Mouse (Mus musculus) liver, adult 2 months (tissue): ENCODE measurements around the gene Thsd7b. TPM values are rescaled to one million over a fixed set of nuclear protein-coding genes. Genes with fewer than 3 reads are reported as not detected.

Experiments
- DNase-seq: peaks from one replicate; pipeline ENCODE4 v3.0.0-alpha.2; 2011; ENCODE audit warnings: low read depth, low spot score; ENCODE audit errors: extremely low read depth
- H3K27ac ChIP-seq: fragments of 200-500 bp; replicated peaks from 2 replicates; pipeline ENCODE4 v1.5.1; 2012; ENCODE audit warnings: low read depth, mild to moderate bottlenecking, control low read depth, inconsistent platforms, low read length; ENCODE audit not compliant: insufficient read depth
- H3K27me3 ChIP-seq: fragments of 200-500 bp; 2 replicates; pipeline ENCODE4 v1.6.1; 2012; ENCODE audit warnings: mild to moderate bottlenecking, moderate library complexity, low read length, inconsistent platforms; ENCODE audit not compliant: control insufficient read depth, insufficient read depth
- H3K36me3 ChIP-seq: fragments of 200-500 bp; 2 replicates; pipeline ENCODE4 v1.6.1; 2012; ENCODE audit warnings: low read length, inconsistent platforms; ENCODE audit not compliant: control insufficient read depth, insufficient read depth
- H3K4me1 ChIP-seq: fragments of 200-500 bp; 2 replicates; pipeline ENCODE4 v1.6.1; 2011; ENCODE audit warnings: low read length; ENCODE audit not compliant: control insufficient read depth, insufficient read depth
- H3K4me3 ChIP-seq: fragments of 200-500 bp; 2 replicates; pipeline ENCODE4 v1.5.1; 2011; ENCODE audit warnings: low read depth, mild to moderate bottlenecking, control low read depth, low read length, moderate library complexity; ENCODE audit not compliant: insufficient read depth
- H3K79me2 ChIP-seq: fragments of 200-500 bp; 2 replicates; pipeline ENCODE4 v1.6.1; 2012; ENCODE audit warnings: inconsistent platforms, mild to moderate bottlenecking, low read length, moderate library complexity; ENCODE audit not compliant: control insufficient read depth, insufficient read depth
- H3K9ac ChIP-seq: fragments of 200-500 bp; 2 replicates; pipeline ENCODE4 v1.6.1; 2012; ENCODE audit warnings: low read depth, mild to moderate bottlenecking, control low read depth, inconsistent platforms, low read length
- CTCF ChIP-seq: fragments of 200-500 bp; IDR thresholded peaks from 2 replicates; pipeline ENCODE4 v1.5.1; 2011; ENCODE audit warnings: low read depth, low read length, control low read depth
- POLR2A ChIP-seq: fragments of 200-500 bp; IDR thresholded peaks from 2 replicates; pipeline ENCODE4 v1.6.1; 2011; ENCODE audit warnings: low read length, control low read depth; ENCODE audit not compliant: insufficient read depth; ENCODE audit errors: extremely low read depth
- WGBS: fragments of 180-500 bp; shearing (Covaris S2); methylation state at CpG from one replicate; pipeline ENCODE4 v1.1.7; 2018; 5-methylcytosine and 5-hydroxymethylcytosine counted together
- polyA plus RNA-seq: library from polyadenylated mRNA; depleted of rRNA; stranded (reverse); fragments of >200 nt; gene quantifications from 2 replicates; pipeline ENCODE4 v1.2.3, GENCODE M21; 2012
- total RNA-seq: library from RNA; depleted of rRNA; stranded (reverse); fragments of >200 nt; gene quantifications from 2 replicates; pipeline ENCODE4 v1.2.3, GENCODE M21; 2014

The Thsd7b gene
- total and polyA plus RNA-seq, 2 experiments = not detected

DNA sequence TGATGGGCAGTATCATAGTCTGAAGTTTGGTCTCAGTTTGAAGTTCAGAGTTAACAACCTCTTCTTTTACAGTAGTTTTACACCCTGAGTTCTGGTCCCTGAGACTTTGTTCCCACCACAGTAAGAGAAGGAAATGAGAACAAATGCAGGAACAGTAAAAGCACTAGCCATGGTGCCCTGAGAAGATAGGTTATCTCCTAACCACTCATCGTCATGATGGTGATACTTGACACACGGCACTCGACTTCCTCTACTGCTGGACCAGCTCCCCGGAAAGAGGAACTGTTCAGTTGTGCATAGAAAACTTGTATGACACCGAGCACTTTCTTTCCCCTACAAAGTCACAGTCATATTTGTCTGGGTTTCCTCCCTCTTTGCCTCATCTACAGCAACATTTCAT lies 504.0 kb downstream of the Thsd7b start:
- no peak for TF ChIP-seq POLR2A
- TF ChIP-seq CTCF = no peak
- WGBS = 71% methylated on average over 5 of the region's 5 CpGs
- H3K4me3 ChIP-seq = no peak overlapping the region
- no peaks in the 10 kb centered on the region for H3K36me3 ChIP-seq
- H3K27ac ChIP-seq = no peak overlapping the region
- no peaks in the 10 kb centered on the region for H3K79me2 ChIP-seq
- H3K9ac ChIP-seq = no peak overlapping the region
- DNase-seq = no peak
- H3K27me3 ChIP-seq = no peaks in the 10 kb centered on the region
- H3K4me1 ChIP-seq = no peaks in the 10 kb centered on the region

DNA sequence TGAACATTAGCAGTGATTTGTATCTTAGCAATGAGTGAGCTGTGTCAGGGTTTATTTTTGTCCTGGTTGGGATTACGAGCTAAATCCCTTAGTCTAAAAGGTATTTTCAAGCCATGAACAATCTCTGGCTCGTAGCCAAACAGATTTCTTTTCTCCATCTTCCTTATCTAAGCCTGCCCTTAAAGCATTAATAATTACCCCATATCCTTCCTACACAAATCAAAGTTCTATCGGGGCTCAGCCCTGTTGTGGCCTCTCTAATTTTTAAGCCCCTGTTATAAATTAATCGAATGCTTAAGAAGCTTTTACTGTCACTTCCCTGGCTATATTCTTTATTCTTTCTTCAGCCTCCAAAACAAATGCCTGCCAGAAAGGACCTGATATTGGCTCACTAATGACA lies 506.4 kb downstream of the Thsd7b start:
- DNase-seq = no peak
- no peak overlapping the region for H3K9ac ChIP-seq
- TF ChIP-seq CTCF (no peak), POLR2A (no peak)
- no peaks in the 10 kb centered on the region for H3K4me1 ChIP-seq
- H3K4me3 ChIP-seq = no peak overlapping the region
- no peaks in the 10 kb centered on the region for H3K27me3 ChIP-seq
- WGBS = 51% methylated on average over 4 of the region's 4 CpGs
- no peaks in the 10 kb centered on the region for H3K79me2 ChIP-seq
- no peak overlapping the region for H3K27ac ChIP-seq
- H3K36me3 ChIP-seq = no peaks in the 10 kb centered on the region

DNA sequence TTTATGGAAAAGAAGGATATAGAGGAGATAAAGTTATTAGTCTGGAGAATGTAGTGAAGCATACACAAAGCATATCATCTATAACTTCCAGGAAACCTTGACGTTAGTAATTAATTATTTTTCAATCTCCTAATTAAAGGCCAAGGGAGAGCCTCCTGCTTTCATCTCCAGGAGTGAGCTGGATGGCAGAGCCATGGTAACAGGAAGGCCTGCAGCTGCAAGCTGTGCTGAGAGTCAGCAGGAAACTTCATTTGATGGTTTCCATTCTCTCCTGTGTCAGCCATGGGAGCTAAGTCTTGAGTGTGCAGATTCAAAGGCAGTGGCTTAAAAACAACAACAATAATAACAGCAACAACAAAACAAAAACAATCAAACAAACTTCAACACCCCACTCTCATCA lies 507.5 kb downstream of the Thsd7b start:
- Histone ChIP-seq H3K4me3 (no peak overlapping the region), H3K36me3 (no peaks in the 10 kb centered on the region), H3K27ac (no peak overlapping the region), H3K27me3 (no peaks in the 10 kb centered on the region), H3K79me2 (no peaks in the 10 kb centered on the region), H3K9ac (no peak overlapping the region), H3K4me1 (no peaks in the 10 kb centered on the region)
- 70% methylated on average over 1 of the region's 1 CpGs for WGBS
- TF ChIP-seq POLR2A (no peak), CTCF (no peak)
- no peak for DNase-seq

DNA sequence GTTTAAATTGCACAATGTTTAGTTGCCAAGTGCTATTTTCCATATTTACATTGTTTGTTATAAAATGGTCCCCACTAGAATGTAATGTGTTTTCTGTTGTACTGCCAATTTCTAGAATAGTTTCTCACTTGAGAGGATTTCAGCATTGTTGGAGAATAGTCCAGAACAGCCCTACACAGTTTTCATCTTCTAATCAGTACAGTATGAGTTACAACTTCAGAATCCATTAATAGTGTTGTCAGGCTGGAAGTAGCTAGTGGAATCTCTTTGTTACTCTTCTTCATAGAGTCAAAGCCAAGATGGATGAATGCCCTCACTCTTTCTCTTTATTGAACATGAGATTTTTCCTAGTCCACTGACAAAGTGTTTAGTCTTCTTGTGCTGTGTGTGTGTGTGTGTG lies 525.4 kb downstream of the Thsd7b start:
- Histone ChIP-seq H3K27me3 (no peaks in the 10 kb centered on the region), H3K9ac (no peak overlapping the region), H3K79me2 (no peaks in the 10 kb centered on the region), H3K4me1 (no peaks in the 10 kb centered on the region), H3K27ac (no peak overlapping the region), H3K4me3 (no peak overlapping the region), H3K36me3 (no peaks in the 10 kb centered on the region)
- no peak for TF ChIP-seq CTCF
- TF ChIP-seq POLR2A = no peak
- no peak for DNase-seq

DNA sequence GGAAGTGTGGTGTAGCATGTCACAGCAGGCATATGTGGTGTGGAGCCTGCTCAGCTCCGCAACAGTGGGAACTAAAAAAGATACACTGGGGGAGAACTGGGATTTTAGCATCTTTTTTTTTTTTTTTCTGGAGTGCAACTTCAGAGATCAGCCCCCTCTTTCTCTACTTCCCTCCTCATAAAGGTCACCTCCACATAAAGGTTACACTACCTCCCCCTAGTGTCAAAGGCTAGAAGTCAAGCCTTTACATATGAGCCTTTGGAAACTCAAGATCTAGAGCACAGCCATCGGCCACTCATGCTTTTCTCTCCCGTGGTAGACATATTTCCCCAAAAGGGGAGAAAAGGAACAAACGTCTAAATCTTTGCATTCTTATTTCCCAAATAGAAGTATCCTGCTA lies 553.8 kb downstream of the Thsd7b start:
- DNase-seq = no peak
- 67% methylated on average over 4 of the region's 4 CpGs for whole genome bisulfite sequencing
- Histone ChIP-seq H3K9ac (no peak overlapping the region), H3K27ac (no peak overlapping the region), H3K36me3 (no peaks in the 10 kb centered on the region), H3K27me3 (no peaks in the 10 kb centered on the region), H3K4me1 (no peaks in the 10 kb centered on the region), H3K79me2 (no peaks in the 10 kb centered on the region), H3K4me3 (no peak overlapping the region)
- no peak for TF ChIP-seq CTCF
- TF ChIP-seq POLR2A = no peak

DNA sequence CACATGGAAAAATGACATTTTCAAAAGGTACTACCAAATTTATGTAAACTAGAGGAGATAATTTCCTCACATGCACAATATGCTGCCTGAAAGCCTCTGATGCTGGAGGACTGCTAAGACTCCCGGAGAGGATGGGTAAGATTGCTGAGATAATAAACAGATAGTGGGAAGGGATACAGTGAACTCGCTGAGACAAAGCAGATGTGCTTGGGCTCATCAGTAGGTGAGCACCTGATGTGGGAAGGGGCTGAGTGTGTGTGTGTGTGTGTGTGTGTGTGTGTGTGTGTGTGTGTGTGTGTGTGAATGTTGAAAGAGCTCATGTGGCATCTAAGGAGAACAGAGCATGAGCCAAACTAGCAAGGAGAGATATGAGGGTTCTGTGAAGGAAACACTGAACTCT lies 564.2 kb downstream of the Thsd7b start:
- DNase-seq = no peak
- Histone ChIP-seq H3K4me3 (no peak overlapping the region), H3K27ac (no peak overlapping the region), H3K9ac (no peak overlapping the region), H3K79me2 (no peaks in the 10 kb centered on the region), H3K4me1 (no peaks in the 10 kb centered on the region), H3K27me3 (no peaks in the 10 kb centered on the region; the same call in 1 of the 2 replicates), H3K36me3 (no peaks in the 10 kb centered on the region)
- WGBS = 71% methylated on average over 2 of the region's 2 CpGs
- TF ChIP-seq CTCF = no peak
- TF ChIP-seq POLR2A = no peak
